Mouse (Mus musculus) embryonic fibroblast, embryonic 13.5 days (primary cell): ENCODE measurements at regions not wholly inside any gene's neighbourhood (a gene's known extent, or its start where the extent isn't known, plus 50 kb on each side); places are given as distances from the start of the nearest gene placed in this dataset.

Experiments
- H3K27ac ChIP-seq: 2 replicates; pipeline ENCODE4 v1.5.1; 2012; ENCODE audit warnings: low read length, control low read depth, inconsistent platforms; ENCODE audit not compliant: insufficient read depth
- H3K4me1 ChIP-seq: 2 replicates; pipeline ENCODE4 v1.6.1; 2011; ENCODE audit warnings: low read length; ENCODE audit not compliant: control insufficient read depth, insufficient read depth
- H3K4me3 ChIP-seq: 2 replicates; pipeline ENCODE4 v1.5.1; 2011; ENCODE audit warnings: mild to moderate bottlenecking, control low read depth, low read length; ENCODE audit not compliant: insufficient read depth
- CTCF ChIP-seq: IDR thresholded peaks from 2 replicates; pipeline ENCODE4 v1.5.1; 2011; ENCODE audit warnings: mild to moderate bottlenecking, control low read depth, low read length, moderate library complexity, borderline replicate concordance; ENCODE audit not compliant: insufficient read depth
- POLR2A ChIP-seq: IDR thresholded peaks from 2 replicates; pipeline ENCODE4 v1.6.1; 2011; ENCODE audit warnings: low read depth, mild to moderate bottlenecking, control low read depth, low read length, moderate library complexity

DNA sequence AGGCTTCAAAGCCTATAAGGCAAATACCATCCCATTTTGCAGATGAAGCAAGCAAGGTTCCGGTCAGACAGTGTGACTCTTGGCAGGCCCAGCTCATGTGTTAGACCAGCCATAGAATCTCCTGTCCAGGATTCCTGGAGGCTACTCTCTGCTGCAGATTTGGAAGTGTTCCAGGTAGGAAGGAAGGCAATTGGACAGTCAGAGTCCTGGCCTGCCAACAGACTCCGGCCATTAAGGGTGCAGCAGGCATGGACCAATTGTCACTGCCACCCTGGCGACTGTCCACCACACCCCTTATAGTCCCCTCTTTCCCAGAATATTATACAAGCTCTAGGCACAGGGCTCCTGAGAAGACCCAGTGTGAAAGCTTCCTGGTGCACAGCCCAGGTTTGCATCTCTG is 201.6 kb downstream of the 3110018I06Rik start:
- no peaks in the 10 kb centered on the region for H3K4me1 ChIP-seq
- H3K4me3 ChIP-seq, result no peak overlapping the region
- H3K27ac ChIP-seq, result no peak overlapping the region
- TF ChIP-seq POLR2A (no peak), CTCF (no peak)

DNA sequence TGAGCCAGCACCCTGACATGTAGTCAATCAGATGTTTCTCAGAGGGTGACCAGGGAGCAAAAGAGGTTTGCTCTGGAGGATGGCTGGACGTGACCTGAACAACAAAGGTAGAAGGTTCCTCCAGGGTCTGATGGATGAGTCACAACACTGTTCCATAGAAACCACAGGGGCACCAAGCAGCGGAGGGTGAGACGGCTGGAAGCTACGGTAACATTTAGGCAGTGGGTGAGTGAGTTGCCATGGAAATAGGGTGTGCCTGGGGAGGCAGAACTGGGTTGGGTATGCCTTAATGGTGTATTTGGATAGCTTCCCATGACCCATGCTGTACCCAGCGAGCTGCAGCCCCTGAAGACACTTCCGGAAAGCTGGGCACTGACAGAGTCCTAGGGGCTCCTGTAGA is 205.3 kb downstream of the 3110018I06Rik start:
- no peaks in the 10 kb centered on the region for H3K4me1 ChIP-seq
- H3K27ac ChIP-seq, result no peak overlapping the region
- TF ChIP-seq POLR2A (no peak), CTCF (no peak)

DNA sequence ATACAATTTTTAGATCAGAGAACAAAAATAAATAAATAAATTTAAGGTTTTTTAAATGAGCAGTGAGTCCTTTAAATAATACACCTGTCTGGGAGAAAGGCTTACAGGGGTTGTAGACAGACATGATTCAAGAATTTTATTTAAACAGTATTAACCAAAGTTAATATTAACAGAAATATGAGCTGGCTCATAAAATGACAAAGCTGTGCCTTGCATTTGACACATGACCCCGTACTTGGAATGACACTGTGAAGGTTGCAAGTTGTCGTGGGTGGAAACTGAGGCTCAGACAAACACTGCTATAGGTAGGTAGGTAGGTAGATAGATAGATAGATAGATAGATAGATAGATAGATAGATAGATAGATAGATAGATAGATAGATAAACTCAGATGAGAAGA is 206.6 kb downstream of the 3110018I06Rik start:
- H3K27ac ChIP-seq, result no peak overlapping the region

More for the DNA sequence above, 205.3 kb downstream of the 3110018I06Rik start:
- no peak overlapping the region for H3K4me3 ChIP-seq

DNA sequence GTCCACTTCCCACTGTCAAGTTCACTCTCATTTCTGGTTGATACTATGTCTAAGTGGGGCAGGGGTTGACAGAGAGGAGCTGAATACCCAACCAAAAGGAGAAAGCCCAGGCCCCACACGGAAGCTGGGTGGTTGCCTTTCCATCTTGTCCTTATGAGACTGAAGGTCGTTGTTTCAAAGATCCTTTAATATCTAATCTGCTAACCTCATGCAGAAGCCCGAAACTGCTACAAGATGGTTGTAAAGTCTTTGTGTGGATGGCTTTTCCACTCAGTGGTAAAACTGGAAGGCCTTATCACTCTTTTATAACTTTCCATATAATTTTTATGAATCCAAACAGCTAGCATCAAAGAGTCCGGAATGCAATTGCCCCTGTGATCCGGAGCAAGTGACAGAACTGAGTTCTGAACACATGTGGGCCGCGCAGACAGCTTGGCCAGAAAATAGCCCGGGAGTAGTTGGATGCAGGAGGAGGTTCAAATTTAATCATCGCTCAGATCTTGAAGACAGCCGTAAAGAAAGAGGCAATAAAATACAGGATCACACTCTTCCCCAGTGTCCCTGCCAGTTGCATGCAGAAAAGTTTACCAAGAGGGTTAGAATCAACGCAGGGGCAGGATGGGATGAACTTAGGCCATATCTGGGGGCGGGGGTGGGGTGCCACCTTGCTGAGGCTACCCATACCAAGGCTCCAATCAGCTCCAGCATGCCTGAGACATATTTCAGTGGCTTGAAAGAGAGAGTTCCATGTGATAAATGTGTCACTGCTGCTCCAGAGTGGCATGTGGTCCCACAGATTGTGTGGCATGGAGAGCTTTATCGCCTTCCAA is 207.2 kb downstream of the 3110018I06Rik start:
- no peak overlapping the region for H3K4me3 ChIP-seq
- H3K4me1 ChIP-seq, result peaks cover 2% of the 10 kb centered on the region; the same call in 1 of the 2 replicates
- TF ChIP-seq CTCF (no peak), POLR2A (no peak)
- H3K27ac ChIP-seq, result no peak overlapping the region

More for the DNA sequence above, 206.6 kb downstream of the 3110018I06Rik start:
- TF ChIP-seq CTCF, result no peak
- no peak for TF ChIP-seq POLR2A
- Histone ChIP-seq H3K4me3 (no peak overlapping the region), H3K4me1 (no peaks in the 10 kb centered on the region)

DNA sequence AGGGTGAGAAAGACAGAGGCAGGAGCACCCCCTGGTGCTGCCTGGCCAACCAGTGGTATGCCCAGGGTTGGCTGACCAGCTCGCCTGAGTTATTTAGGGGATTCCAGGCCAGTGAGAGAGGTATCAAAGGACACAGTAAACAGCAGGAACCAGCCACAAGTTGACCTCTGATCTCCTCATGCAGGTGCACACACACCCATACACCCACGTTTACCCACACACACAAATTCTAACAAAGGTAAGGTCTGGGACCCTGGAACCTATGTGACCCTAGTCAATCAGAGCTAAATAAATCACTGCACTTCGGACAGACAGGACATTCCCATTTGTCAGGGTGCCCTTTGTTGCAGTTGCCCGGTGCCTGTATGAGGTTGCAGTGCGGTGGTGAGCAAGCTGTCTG is 211.9 kb downstream of the 3110018I06Rik start:
- H3K4me3 ChIP-seq, result no peak overlapping the region
- H3K4me1 ChIP-seq, result peaks cover 2% of the 10 kb centered on the region; the same call in 1 of the 2 replicates
- TF ChIP-seq CTCF, result no peak
- TF ChIP-seq POLR2A, result no peak
- H3K27ac ChIP-seq, result no peak overlapping the region

DNA sequence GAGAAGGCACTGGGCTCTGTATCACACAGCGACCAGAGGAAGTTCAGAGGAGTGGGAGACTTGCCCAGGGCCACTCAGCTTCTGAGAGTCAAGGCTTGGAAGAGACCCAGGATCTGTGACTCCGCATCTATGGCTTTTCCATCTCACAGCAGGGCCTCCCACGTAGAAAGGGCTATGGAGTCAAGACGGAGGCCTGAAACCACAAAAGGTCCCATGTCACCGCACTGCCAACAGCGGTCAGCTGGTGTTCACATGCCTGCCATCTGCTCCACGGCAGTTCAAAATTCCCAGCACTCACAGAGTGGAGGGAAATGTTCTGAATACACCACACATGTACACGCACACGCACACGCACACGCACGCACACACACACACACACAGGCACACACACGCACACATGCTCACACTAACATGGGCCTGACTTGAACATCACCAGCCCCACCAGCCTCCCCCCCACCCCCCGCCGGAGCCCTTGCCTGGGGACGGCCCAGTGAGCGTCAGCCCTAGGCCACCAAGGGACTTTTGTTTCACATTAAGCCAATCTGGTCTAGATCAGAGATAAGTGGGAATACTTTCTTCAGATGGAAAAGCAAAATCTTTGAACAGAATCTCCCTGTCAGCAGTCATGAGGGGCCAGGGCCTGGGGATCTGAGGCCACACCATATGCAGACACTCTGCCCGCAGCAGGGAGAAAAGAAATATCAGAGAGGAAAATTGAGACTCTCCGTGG is 212.6 kb downstream of the 3110018I06Rik start:
- TF ChIP-seq POLR2A (no peak), CTCF (no peak)
- H3K27ac ChIP-seq, result no peak overlapping the region
- H3K4me3 ChIP-seq, result no peak overlapping the region

DNA sequence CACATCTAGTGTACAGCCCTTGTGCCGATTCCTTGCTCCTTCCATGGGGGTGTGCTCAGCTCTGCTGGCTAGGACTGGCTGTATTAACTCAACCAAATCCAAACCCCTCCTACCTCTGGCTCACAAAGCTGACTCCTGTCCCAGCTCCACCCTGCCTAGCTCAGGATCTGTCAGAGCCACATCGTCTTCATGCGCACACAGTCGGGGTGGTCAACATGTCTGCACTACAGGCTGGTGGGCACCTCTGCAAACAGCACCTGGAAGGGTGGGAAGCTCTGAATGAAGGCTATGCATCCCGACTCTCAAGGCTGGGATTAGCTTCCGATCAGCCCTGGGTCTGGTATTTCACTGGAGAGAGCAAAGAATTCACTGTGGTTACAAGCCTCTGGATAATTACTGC is 220.4 kb downstream of the 3110018I06Rik start:
- no peaks in the 10 kb centered on the region for H3K4me1 ChIP-seq
- TF ChIP-seq CTCF, result no peak
- TF ChIP-seq POLR2A, result no peak
- H3K27ac ChIP-seq, result no peak overlapping the region
- no peak overlapping the region for H3K4me3 ChIP-seq

More for the DNA sequence above, 212.6 kb downstream of the 3110018I06Rik start:
- peaks cover 2% of the 10 kb centered on the region; the same call in 1 of the 2 replicates for H3K4me1 ChIP-seq

DNA sequence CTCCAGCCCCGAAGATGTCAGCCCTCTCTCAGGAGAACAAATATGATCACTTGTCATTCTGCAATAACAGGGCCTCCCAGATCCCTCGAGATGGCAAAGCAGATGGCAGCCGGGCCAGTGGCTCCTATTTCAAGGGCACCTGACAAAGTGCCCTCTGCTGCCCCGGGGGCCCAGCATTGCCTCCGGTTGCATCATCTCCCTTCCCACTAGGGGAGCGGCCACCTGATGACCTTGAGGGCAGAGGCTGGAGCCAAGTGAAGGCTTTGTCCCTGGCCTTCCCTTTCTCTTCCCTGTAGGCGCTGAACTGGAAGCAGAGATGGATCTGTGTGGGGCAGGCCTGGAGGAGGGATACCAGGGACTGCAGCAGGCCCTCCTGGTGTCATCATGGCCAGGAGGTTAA is 222.6 kb downstream of the 3110018I06Rik start:
- H3K27ac ChIP-seq, result no peak overlapping the region
- H3K4me1 ChIP-seq, result no peaks in the 10 kb centered on the region
- no peak for TF ChIP-seq CTCF
- no peak for TF ChIP-seq POLR2A
- no peak overlapping the region for H3K4me3 ChIP-seq

DNA sequence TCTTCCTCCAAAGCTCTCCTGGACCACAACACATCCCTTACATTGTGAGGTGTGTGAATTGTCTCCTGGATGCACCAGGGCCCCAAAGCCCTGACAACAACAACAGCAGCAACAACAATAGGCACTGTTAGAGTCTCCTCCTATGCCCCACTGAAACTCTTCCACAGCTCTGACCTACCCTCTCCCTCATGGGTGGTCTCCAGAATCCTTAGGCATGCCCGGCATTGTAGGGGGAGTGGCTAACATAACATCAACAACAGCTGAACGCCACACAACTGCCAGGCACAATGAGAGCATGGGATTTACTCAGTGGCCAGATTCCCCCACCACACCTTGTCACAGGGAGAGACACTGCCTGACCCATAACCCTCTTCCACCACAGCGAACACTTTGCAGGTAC is 223.2 kb downstream of the 3110018I06Rik start:
- Histone ChIP-seq H3K4me3 (no peak overlapping the region), H3K4me1 (no peaks in the 10 kb centered on the region), H3K27ac (no peak overlapping the region)
- TF ChIP-seq POLR2A, result no peak
- no peak for TF ChIP-seq CTCF

DNA sequence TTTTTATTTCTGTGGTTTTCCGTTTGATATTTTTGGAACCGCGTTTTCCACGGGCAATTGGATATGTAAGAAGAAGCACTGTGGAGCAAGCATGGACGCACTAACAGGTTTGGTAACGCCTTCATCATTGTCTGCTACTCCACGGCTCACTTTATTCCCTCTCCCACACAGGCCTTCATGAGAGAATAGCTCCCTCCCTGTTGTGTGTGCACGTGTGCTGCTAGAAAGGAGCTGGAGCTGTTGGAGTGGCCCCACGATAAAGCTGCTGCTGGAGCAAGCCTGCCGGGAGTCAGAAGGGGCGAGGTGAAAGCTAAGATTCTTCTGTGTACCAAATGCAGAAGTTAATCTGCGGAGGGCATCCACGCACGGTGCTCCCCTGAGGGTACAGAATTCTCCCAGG is 224.8 kb downstream of the 3110018I06Rik start:
- no peak for TF ChIP-seq POLR2A
- TF ChIP-seq CTCF, result no peak
- Histone ChIP-seq H3K4me1 (no peaks in the 10 kb centered on the region), H3K4me3 (no peak overlapping the region), H3K27ac (no peak overlapping the region)
